Mouse (Mus musculus) midbrain, postnatal 0 days (tissue): ENCODE measurements around the gene Dgkg. TPM values are rescaled to one million over a fixed set of nuclear protein-coding genes. Genes with fewer than 3 reads are reported as not detected.

Experiments
- ATAC-seq: fragments of 200-750 bp; cut with Nextera tagmentation; 2 replicates; pipeline ENCODE4 v1.8.0; 2017; ENCODE audit warnings: moderate number of reproducible peaks, mild to moderate bottlenecking, moderate TSS enrichment, moderate library complexity; ENCODE audit not compliant: low FRiP score
- DNase-seq: peaks from one replicate; pipeline ENCODE4 v3.0.0-alpha.2; 2015; ENCODE audit warnings: low spot score
- H3K27ac ChIP-seq: fragments of 300-500 bp; sonication (generic); 2 replicates; pipeline ENCODE4 v1.5.1; 2014; ENCODE audit warnings: low read depth, mild to moderate bottlenecking, low read length, mixed read lengths
- H3K27me3 ChIP-seq: fragments of 300-500 bp; sonication (generic); 2 replicates; pipeline ENCODE4 v1.6.1; 2014; ENCODE audit warnings: low read length, control low read depth, mixed read lengths; ENCODE audit not compliant: insufficient read depth
- H3K36me3 ChIP-seq: fragments of 300-500 bp; sonication (generic); 2 replicates; pipeline ENCODE4 v1.6.1; 2014; ENCODE audit warnings: low read length, control low read depth, mixed read lengths; ENCODE audit not compliant: insufficient read depth
- H3K4me1 ChIP-seq: fragments of 300-500 bp; sonication (generic); 2 replicates; pipeline ENCODE4 v1.6.1; 2014; ENCODE audit warnings: mild to moderate bottlenecking, control low read depth, antibody characterized with exemption, low read length, mixed read lengths; ENCODE audit not compliant: insufficient read depth
- H3K4me2 ChIP-seq: fragments of 300-500 bp; sonication (generic); 2 replicates; pipeline ENCODE4 v1.6.1; 2014; ENCODE audit warnings: low read depth, mild to moderate bottlenecking, low read length, mixed read lengths; ENCODE audit not compliant: poor library complexity, severe bottlenecking
- H3K4me3 ChIP-seq: fragments of 300-500 bp; sonication (generic); 2 replicates; pipeline ENCODE4 v1.5.1; 2014; ENCODE audit warnings: low read depth, mild to moderate bottlenecking, low read length, moderate library complexity
- H3K9ac ChIP-seq: fragments of 300-500 bp; sonication (generic); replicated peaks from 2 replicates; pipeline ENCODE4 v1.6.1; 2014; ENCODE audit warnings: mild to moderate bottlenecking, low read length, moderate library complexity, mixed read lengths; ENCODE audit not compliant: poor library complexity, severe bottlenecking
- H3K9me3 ChIP-seq: fragments of 300-500 bp; sonication (generic); 2 replicates; pipeline ENCODE4 v1.6.1; 2016; ENCODE audit warnings: low read length, control low read depth
- CTCF ChIP-seq: IDR thresholded peaks from 2 replicates; pipeline ENCODE4 v1.5.1; 2016; ENCODE audit warnings: antibody characterized with exemption, mild to moderate bottlenecking
- WGBS: fragments of 180-500 bp; shearing (Covaris S2); extraction: QIAGEN DNeasy Blood & Tissue Kit; methylation state at CpG from one replicate; pipeline ENCODE4 v1.1.7; 2014; 5-methylcytosine and 5-hydroxymethylcytosine counted together
- polyA plus RNA-seq: library from polyadenylated mRNA; unstranded; fragments of >200 nt; fragmentation: Nextera tagmentation; extraction: Ambion mirVana; gene quantifications from 2 replicates; pipeline ENCODE4 v1.2.1, GENCODE M21; 2015
- total RNA-seq: library from RNA; depleted of rRNA; stranded (reverse); fragments of >200 nt; gene quantifications from 2 replicates; pipeline ENCODE4 v1.2.3, GENCODE M21; 2014

Gene Dgkg
- total and polyA plus RNA-seq, 2 experiments from 2014 or later: 5.5 to 8.2 TPM

DNA sequence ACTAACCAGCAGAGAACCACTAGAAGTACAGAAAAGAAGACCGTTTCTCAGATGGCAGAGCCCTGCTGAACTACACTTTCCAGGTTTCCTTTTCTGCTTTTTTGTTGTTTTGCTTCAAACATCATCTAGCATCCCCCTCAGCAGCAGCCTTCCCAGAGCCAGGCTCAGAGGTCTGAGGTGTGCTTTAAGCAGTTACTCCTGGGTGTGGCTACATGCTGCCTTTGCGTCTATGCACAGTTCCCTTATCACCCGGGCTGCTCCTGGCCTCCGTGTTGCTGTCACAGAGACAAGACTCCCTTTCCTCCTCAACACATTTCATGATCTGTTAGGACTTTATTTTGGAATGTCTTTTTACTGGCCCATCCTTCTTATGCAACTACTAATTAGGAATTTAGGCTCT is 153.6 kb downstream of the Dgkg start:
- no peak for TF ChIP-seq CTCF
- WGBS: 90% methylated on average over 4 of the region's 4 CpGs
- no peak overlapping the region for H3K4me2 ChIP-seq
- H3K27me3 ChIP-seq: no peaks in the 10 kb centered on the region
- no peak for DNase-seq
- no peaks in the 10 kb centered on the region for H3K36me3 ChIP-seq
- no peaks in the 10 kb centered on the region for H3K9me3 ChIP-seq
- ATAC-seq: no peak
- H3K4me1 ChIP-seq: peaks cover 3% of the 10 kb centered on the region; the same call in 1 of the 2 replicates
- H3K9ac ChIP-seq: no peak overlapping the region
- no peak overlapping the region for H3K4me3 ChIP-seq
- H3K27ac ChIP-seq: no peak overlapping the region

DNA sequence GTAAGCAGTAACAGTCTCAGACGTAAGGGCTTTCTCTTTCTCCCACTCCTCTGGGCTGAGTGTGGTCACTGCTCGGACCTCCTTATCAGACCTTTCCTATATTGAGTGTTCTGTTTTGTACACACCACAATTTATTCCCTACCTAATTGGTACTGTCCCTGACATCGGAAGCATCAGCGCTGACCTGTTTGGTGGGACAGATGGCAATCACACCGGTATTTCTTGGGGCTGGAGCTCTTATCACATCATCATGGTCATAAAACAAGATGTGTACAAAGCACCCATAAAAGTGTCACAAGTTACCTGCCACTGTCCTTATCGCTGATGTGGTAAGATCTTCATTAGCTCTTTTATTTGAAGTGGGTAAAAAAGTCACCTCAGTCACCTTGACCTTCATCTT is 155.2 kb downstream of the Dgkg start:
- TF ChIP-seq CTCF: no peak
- H3K27me3 ChIP-seq: no peaks in the 10 kb centered on the region
- H3K4me2 ChIP-seq: no peak overlapping the region
- no peak overlapping the region for H3K4me3 ChIP-seq
- H3K36me3 ChIP-seq: no peaks in the 10 kb centered on the region
- 94% methylated on average over 6 of the region's 6 CpGs for WGBS
- H3K27ac ChIP-seq: no peak overlapping the region
- no peak for ATAC-seq
- DNase-seq: no peak
- H3K9ac ChIP-seq: no peak overlapping the region
- H3K9me3 ChIP-seq: no peaks in the 10 kb centered on the region
- peaks cover 3% of the 10 kb centered on the region; the same call in 1 of the 2 replicates for H3K4me1 ChIP-seq

DNA sequence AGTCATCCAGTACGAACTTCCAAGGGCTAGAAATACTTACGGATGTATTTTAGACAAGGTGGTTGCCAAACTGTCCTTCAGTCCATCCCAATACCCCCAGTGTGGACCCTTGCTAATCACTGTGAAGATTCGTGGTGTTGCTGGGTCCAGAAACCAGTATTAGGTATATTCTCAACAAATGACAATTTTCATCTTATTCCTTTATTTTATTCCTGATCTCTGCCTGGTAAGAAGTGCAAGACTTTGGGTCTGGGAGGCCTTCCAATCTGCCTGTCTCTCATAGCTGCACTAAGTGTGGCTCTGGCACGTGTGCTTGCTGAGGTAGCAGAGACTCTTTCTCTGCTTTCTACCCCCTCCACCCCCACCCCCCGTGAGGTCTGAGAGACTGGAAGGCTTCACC is 156.5 kb downstream of the Dgkg start:
- Histone ChIP-seq H3K4me1 (peaks cover 3% of the 10 kb centered on the region; the same call in 1 of the 2 replicates), H3K4me3 (no peak overlapping the region), H3K4me2 (no peak overlapping the region), H3K9me3 (no peaks in the 10 kb centered on the region), H3K36me3 (no peaks in the 10 kb centered on the region), H3K27ac (no peak overlapping the region), H3K27me3 (no peaks in the 10 kb centered on the region), H3K9ac (no peak overlapping the region)
- TF ChIP-seq CTCF: no peak
- WGBS: 86% methylated on average over 5 of the region's 5 CpGs
- ATAC-seq (no peak), DNase-seq (no peak)

DNA sequence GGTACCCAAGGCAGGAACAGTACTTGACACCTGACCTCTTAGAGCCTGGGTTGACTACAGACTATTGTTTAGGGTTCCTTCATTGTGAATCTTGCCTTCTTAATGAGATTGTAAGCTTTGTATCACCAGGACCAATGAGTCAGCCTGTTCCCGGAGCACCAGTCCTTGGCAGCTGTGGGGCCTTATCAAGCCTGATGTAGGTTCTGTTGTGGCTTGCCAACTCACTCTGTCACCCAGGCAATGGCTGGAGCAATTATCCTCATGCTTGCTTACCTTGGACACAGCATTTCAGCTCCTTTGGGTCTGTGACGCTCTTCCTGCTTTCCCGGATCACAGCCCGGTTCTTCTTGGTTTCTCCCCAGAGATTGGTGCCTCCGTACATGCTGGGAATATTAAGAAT is 157.1 kb downstream of the Dgkg start:
- Histone ChIP-seq H3K27ac (no peak overlapping the region), H3K9ac (no peak overlapping the region), H3K36me3 (no peaks in the 10 kb centered on the region), H3K4me1 (peaks cover 2% of the 10 kb centered on the region; the same call in 1 of the 2 replicates), H3K9me3 (no peaks in the 10 kb centered on the region), H3K27me3 (no peaks in the 10 kb centered on the region), H3K4me3 (no peak overlapping the region), H3K4me2 (no peak overlapping the region)
- 91% methylated on average over 5 of the region's 5 CpGs for WGBS
- no peak for ATAC-seq
- no peak for TF ChIP-seq CTCF
- DNase-seq: no peak

DNA sequence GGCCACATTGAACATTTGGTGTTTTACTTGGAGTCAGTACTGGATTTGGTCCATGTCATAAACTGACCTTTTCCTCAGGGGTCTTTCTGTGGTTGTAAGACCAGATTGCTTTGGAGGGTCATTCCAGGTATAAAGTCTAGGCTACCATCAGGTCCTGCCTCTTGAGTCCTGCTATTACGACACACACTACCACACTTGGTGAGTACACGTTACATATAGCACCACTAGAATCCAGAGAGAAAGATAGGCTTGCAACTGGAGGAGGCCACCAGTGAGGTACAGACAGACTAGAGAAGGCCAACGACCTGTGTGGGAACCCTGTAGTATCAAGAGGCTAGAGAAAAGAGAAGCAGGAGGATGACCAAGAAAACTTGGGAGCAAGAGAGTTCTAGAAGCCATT is 157.6 kb downstream of the Dgkg start:
- ATAC-seq (no peak), DNase-seq (no peak)
- Histone ChIP-seq H3K4me3 (no peak overlapping the region), H3K4me1 (no peaks in the 10 kb centered on the region), H3K36me3 (no peaks in the 10 kb centered on the region), H3K4me2 (no peak overlapping the region), H3K9me3 (no peaks in the 10 kb centered on the region), H3K9ac (no peak overlapping the region), H3K27ac (no peak overlapping the region), H3K27me3 (no peaks in the 10 kb centered on the region)
- TF ChIP-seq CTCF: no peak
- WGBS: 89% methylated on average over 3 of the region's 3 CpGs

DNA sequence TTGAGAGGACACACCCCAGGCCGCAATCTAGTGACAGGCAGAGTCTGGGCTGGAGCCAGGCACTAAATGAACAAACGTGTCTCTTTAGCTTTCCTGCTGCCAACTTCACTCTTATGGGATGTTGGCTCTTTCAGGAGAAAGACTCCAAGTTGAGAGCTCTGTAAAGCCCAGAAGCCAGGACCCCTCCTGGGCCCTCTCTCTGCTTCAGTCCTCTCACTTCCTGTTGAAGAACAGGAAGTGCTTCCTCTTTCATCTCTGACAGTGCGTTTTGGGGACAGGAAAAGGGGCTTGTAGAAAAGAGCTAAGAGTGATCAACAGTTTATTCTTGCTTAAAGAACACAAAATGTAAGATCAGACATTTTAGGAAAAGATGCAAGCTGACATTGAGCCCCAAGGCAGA is 159.0 kb downstream of the Dgkg start:
- Histone ChIP-seq H3K27ac (no peak overlapping the region), H3K9me3 (no peaks in the 10 kb centered on the region), H3K4me3 (no peak overlapping the region), H3K36me3 (no peaks in the 10 kb centered on the region), H3K27me3 (no peaks in the 10 kb centered on the region), H3K4me1 (no peaks in the 10 kb centered on the region), H3K4me2 (no peak overlapping the region), H3K9ac (no peak overlapping the region)
- no peak for TF ChIP-seq CTCF
- ATAC-seq: no peak
- DNase-seq: no peak
- 68% methylated on average over 3 of the region's 3 CpGs for WGBS
